Mouse (Mus musculus): ENCODE data around the gene Mybpc3.
"Not testable (repeated sequence)": the region's sequence is repeated elsewhere in the genome, so short reads cannot be mapped to it uniquely, and the experiment has no call there.

Gene Mybpc3

GRCm38 (mm10) chr2:91088987-91089386 lies 29.0 kb upstream of the Mybpc3 start:
- no peak for DNase-seq

- DNase-seq: no peak
These were observed 27.7 kb upstream of the Mybpc3 start for GRCm38 (mm10) chr2:91090208-91090607.

- DNase-seq: no peak
These were observed 27.1 kb upstream of the Mybpc3 start for GRCm38 (mm10) chr2:91090827-91091226.

GRCm38 (mm10) chr2:91096524-91096923 lies 21.4 kb upstream of the Mybpc3 start:
- DNase-seq: no peak

GRCm38 (mm10) chr2:91097015-91097414 lies 20.9 kb upstream of the Mybpc3 start:
- DNase-seq: no peak

- no peak for DNase-seq
These were observed 19.8 kb upstream of the Mybpc3 start for GRCm38 (mm10) chr2:91098156-91098555.

- peak; percentile 92 for DNase-seq
These were observed 16.7 kb upstream of the Mybpc3 start for GRCm38 (mm10) chr2:91101124-91101740.

GRCm38 (mm10) chr2:91108156-91108555 lies 9.8 kb upstream of the Mybpc3 start:
- DNase-seq: no peak

GRCm38 (mm10) chr2:91109241-91109640 lies 8.7 kb upstream of the Mybpc3 start:
- no peak for DNase-seq

- DNase-seq: no peak
These were observed 8.0 kb upstream of the Mybpc3 start for GRCm38 (mm10) chr2:91109807-91110385.

GRCm38 (mm10) chr2:91110429-91110828 lies 7.5 kb upstream of the Mybpc3 start:
- no peak for DNase-seq

GRCm38 (mm10) chr2:91111832-91112231 lies 6.1 kb upstream of the Mybpc3 start:
- DNase-seq: not testable (repeated sequence)

GRCm38 (mm10) chr2:91112491-91112890 lies 5.5 kb upstream of the Mybpc3 start:
- DNase-seq: no peak

- no peak for DNase-seq
These were observed 4.6 kb upstream of the Mybpc3 start for GRCm38 (mm10) chr2:91113334-91113733.

GRCm38 (mm10) chr2:91113852-91114251 lies 4.1 kb upstream of the Mybpc3 start:
- DNase-seq: no peak

GRCm38 (mm10) chr2:91114781-91115577 lies 3.0 kb upstream of the Mybpc3 start:
- DNase-seq: peak; percentile 100

GRCm38 (mm10) chr2:91115578-91115970 lies 2.4 kb upstream of the Mybpc3 start:
- DNase-seq: no peak

- DNase-seq: no peak
These were observed 1.1 kb upstream of the Mybpc3 start for GRCm38 (mm10) chr2:91116842-91117241.

- no peak for DNase-seq
These were observed 703 bp downstream of the Mybpc3 start for GRCm38 (mm10) chr2:91118647-91119046.

GRCm38 (mm10) chr2:91119061-91119460 lies 1.1 kb downstream of the Mybpc3 start:
- DNase-seq: peak; percentile 78

- peak; percentile 95 for DNase-seq
These were observed 1.6 kb downstream of the Mybpc3 start for GRCm38 (mm10) chr2:91119551-91119950.

GRCm38 (mm10) chr2:91120261-91120671 lies 2.3 kb downstream of the Mybpc3 start:
- DNase-seq: peak; percentile 58

GRCm38 (mm10) chr2:91121011-91121410 lies 3.1 kb downstream of the Mybpc3 start:
- DNase-seq: no peak

- no peak for DNase-seq
These were observed 3.6 kb downstream of the Mybpc3 start for GRCm38 (mm10) chr2:91121497-91121896.

Measured in cerebellum, adult 8-10 months (tissue).